Mouse (Mus musculus): ENCODE results near the gene Prss37. TPM values are rescaled to one million over a fixed set of nuclear protein-coding genes. Genes with fewer than 3 reads are reported as not detected.
A peak's percentile ranks its signal among the peaks of the same experiment; 100 is the strongest.

Prss37 gene
- polyA plus RNA-seq, 1 experiment = not detected

DNA sequence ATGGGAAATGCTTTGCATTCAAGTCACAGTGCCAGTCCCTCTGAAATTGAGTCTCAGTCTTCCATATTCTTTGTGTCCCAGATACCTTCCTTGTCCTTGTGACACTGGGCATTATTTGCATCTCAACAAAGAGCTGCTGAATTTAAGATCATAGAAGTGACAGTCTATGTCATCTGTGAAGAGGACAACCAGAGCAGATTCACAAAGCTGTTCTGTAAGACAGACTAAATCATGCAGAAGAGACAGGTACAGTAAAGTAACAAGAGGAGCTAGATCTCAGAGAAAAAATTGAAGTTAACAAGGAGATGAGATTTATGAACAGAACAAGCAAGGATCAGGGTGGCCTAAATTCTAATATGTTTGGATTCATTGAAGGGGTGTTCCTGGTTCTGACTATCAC lies 28.4 kb downstream of the Prss37 start, which contains the start of gene Tas2r137:
Gene Tas2r137 (plus strand): TSS at position 301 of the 400 bp plus-strand sequence.
- H3K4me2 ChIP-seq (ENCODE audit: low read depth) = no peak within 1 kb of the TSS
- TF ChIP-seq USF1 (IDR thresholded peaks at IDR 0.05; ENCODE audit: low read depth) = no peak
- no peaks in the 10 kb centered on the region for H3K27me3 ChIP-seq (ENCODE audit: control insufficient read depth, insufficient read depth, insufficient read length)
- peaks cover 4% of the 10 kb centered on the region for H3K36me3 ChIP-seq (ENCODE audit: control insufficient read depth, insufficient read depth)
- H3K79me2 ChIP-seq (ENCODE audit: control insufficient read depth, insufficient read depth) = no peaks in the 10 kb centered on the region
- H3ac ChIP-seq (ENCODE audit: control insufficient read depth, insufficient read length) = no peak within 1 kb of the TSS
- H3K4me3 ChIP-seq = no peak within 1 kb of the TSS

DNA sequence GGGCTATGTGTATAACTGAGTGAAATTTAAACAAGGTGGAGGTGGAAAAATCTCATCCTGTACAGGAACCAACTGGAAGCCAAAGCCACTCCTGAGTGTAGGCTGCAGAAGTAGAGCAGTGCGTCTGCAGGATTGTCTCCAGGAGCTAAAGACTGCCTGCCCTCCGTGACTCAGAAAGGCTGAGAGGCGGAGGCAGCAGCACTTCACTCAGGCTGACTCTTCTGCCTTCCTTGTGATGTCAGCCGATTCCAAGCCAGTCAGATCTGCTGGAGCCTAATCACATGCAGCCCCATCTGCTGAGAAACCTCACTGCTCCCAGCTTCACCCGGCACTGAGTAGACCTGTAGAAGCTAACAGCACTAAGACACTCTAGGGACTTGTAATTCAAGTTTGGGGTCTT lies 37.0 kb downstream of the Prss37 start:
- H3K36me3 ChIP-seq (ENCODE audit: control insufficient read depth, insufficient read depth) = peaks cover 59% of the 10 kb centered on the region
- H3K4me3 ChIP-seq = no peak overlapping the region
- no peak overlapping the region for H3ac ChIP-seq (ENCODE audit: control insufficient read depth, insufficient read length)
- H3K4me2 ChIP-seq (ENCODE audit: low read depth) = no peak overlapping the region
- H3K79me2 ChIP-seq (ENCODE audit: control insufficient read depth, insufficient read depth) = no peaks in the 10 kb centered on the region
- H3K27me3 ChIP-seq (ENCODE audit: control insufficient read depth, insufficient read depth, insufficient read length) = no peaks in the 10 kb centered on the region
- no peak for TF ChIP-seq SRF (IDR thresholded peaks at IDR 0.05; ENCODE audit: control insufficient read depth, insufficient read length, low read depth)
- no peak for TF ChIP-seq TCF3 (IDR thresholded peaks at IDR 0.05; ENCODE audit: insufficient read length, low read depth)
- no peak for TF ChIP-seq CEBPB (IDR thresholded peaks at IDR 0.05; ENCODE audit: insufficient read depth, poor library complexity, severe bottlenecking)
- TF ChIP-seq MAX (IDR thresholded peaks at IDR 0.05; ENCODE audit: low read depth) = no peak
- no peak for TF ChIP-seq REST (IDR thresholded peaks at IDR 0.05; ENCODE audit: insufficient read depth, insufficient read length)

DNA sequence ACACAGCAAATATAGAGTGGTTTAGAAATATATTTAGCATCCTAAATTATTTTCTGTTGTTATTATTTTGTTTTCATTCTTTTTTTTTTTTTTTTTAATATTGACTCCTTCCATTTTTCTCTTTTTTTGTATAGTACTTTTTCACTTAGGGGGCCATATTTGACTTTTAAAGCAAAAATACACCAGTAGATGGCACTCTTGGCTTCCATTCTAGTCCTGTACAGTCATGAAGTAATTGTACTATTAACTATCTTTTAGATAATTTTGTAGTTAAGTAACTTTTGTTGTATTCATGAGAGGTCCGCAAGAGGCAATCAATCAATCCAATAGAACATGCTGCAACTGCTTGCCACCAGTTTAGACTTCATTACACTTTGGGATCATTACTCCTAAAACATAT lies 39.6 kb downstream of the Prss37 start:
- Histone ChIP-seq H3K79me2 (ENCODE audit: control insufficient read depth, insufficient read depth) (no peaks in the 10 kb centered on the region), H3K36me3 (ENCODE audit: control insufficient read depth, insufficient read depth) (peaks cover 76% of the 10 kb centered on the region), H3ac (ENCODE audit: control insufficient read depth, insufficient read length) (no peak overlapping the region), H3K4me3 (no peak overlapping the region), H3K4me2 (ENCODE audit: low read depth) (no peak overlapping the region), H3K27me3 (ENCODE audit: control insufficient read depth, insufficient read depth, insufficient read length) (no peaks in the 10 kb centered on the region)
- TF ChIP-seq TCF3 (IDR thresholded peaks at IDR 0.05; ENCODE audit: insufficient read length, low read depth) (no peak), TCF12 (IDR thresholded peaks at IDR 0.05; ENCODE audit: insufficient read depth, poor library complexity, severe bottlenecking) (no peak), MYOG (IDR thresholded peaks at IDR 0.05; ENCODE audit: control insufficient read depth in 1 of 3, insufficient read depth in 1 of 3, insufficient read length in 2 of 3, low read depth in 2 of 3) (no peak), POLR2AphosphoS2 (IDR thresholded peaks at IDR 0.05; ENCODE audit: insufficient read length, low read depth) (no peak), REST (IDR thresholded peaks at IDR 0.05; ENCODE audit: insufficient read depth, insufficient read length) (no peak), MYOD1 (IDR thresholded peaks at IDR 0.05; ENCODE audit: control insufficient read depth in 1 of 3, insufficient read length in 2 of 3, low read depth in 2 of 3) (no peak), SRF (IDR thresholded peaks at IDR 0.05; ENCODE audit: control insufficient read depth, insufficient read length, low read depth) (no peak), POLR2A (IDR thresholded peaks at IDR 0.05; ENCODE audit: insufficient read length, low read depth) (no peak), MAX (IDR thresholded peaks at IDR 0.05; ENCODE audit: low read depth) (no peak), USF1 (IDR thresholded peaks at IDR 0.05; ENCODE audit: low read depth) (no peak), E2F4 (IDR thresholded peaks at IDR 0.05; ENCODE audit: insufficient read depth) (no peak), CEBPB (IDR thresholded peaks at IDR 0.05; ENCODE audit: insufficient read depth, poor library complexity, severe bottlenecking) (no peak)

DNA sequence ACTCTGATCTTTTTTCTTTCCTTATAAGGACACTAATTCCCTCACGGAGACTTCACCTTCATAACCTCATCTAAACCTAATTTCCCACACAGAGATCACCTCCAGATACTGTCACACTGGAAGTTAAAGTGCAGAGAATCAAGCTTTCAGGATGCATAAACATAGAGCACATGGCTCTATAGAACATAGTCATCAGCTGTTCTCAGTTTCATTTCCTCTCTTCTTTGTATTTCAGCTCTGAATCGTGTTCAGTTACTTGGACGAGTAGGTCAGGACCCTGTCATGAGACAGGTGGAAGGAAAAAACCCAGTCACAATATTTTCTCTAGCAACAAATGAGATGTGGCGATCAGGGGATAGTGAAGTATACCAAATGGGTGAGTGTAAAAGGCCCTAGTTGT lies 43.2 kb downstream of the Prss37 start:
- Histone ChIP-seq H3ac (ENCODE audit: control insufficient read depth, insufficient read length) (no peak overlapping the region), H3K79me2 (ENCODE audit: control insufficient read depth, insufficient read depth) (peaks cover 20% of the 10 kb centered on the region), H3K27me3 (ENCODE audit: control insufficient read depth, insufficient read depth, insufficient read length) (no peaks in the 10 kb centered on the region), H3K36me3 (ENCODE audit: control insufficient read depth, insufficient read depth) (peaks cover 53% of the 10 kb centered on the region), H3K4me2 (ENCODE audit: low read depth) (no peak overlapping the region), H3K4me3 (no peak overlapping the region)
- TF ChIP-seq REST (IDR thresholded peaks at IDR 0.05; ENCODE audit: insufficient read depth, insufficient read length) (no peak), TCF12 (IDR thresholded peaks at IDR 0.05; ENCODE audit: insufficient read depth, poor library complexity, severe bottlenecking) (no peak), CEBPB (IDR thresholded peaks at IDR 0.05; ENCODE audit: insufficient read depth, poor library complexity, severe bottlenecking) (no peak), E2F4 (IDR thresholded peaks at IDR 0.05; ENCODE audit: insufficient read depth) (no peak), SRF (IDR thresholded peaks at IDR 0.05; ENCODE audit: control insufficient read depth, insufficient read length, low read depth) (no peak), MAX (IDR thresholded peaks at IDR 0.05; ENCODE audit: low read depth) (no peak), MYOG (IDR thresholded peaks at IDR 0.05; ENCODE audit: control insufficient read depth in 1 of 3, insufficient read depth in 1 of 3, insufficient read length in 2 of 3, low read depth in 2 of 3) (no peak)

DNA sequence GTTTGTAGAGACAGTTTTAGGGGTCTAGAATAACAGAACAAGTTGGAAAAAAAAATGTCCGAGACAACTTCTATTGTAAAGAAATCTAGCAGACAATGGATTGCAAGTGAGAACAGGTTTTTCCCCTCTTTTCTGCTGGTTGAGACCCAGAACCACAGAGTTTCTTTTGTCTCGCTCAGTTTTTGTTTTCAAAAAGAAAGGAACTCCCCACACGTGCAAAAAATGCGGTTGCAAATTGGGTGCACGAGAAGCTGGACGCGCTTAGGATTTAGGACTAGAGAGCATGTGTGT lies 47.6 kb downstream of the Prss37 start:
- H3K4me2 ChIP-seq (ENCODE audit: low read depth) = peak overlapping the region; percentile 95
- H3K27me3 ChIP-seq (ENCODE audit: control insufficient read depth, insufficient read depth, insufficient read length) = no peaks in the 10 kb centered on the region
- H3K4me3 ChIP-seq = peak overlapping the region; percentile 60
- peaks cover 28% of the 10 kb centered on the region for H3K36me3 ChIP-seq (ENCODE audit: control insufficient read depth, insufficient read depth)
- peaks cover 20% of the 10 kb centered on the region for H3K79me2 ChIP-seq (ENCODE audit: control insufficient read depth, insufficient read depth)
- TF ChIP-seq SRF (IDR thresholded peaks at IDR 0.05; ENCODE audit: control insufficient read depth, insufficient read length, low read depth) (no peak), POLR2A (IDR thresholded peaks at IDR 0.05; ENCODE audit: insufficient read length, low read depth) (no peak), REST (IDR thresholded peaks at IDR 0.05; ENCODE audit: insufficient read depth, insufficient read length) (no peak), MYOG (IDR thresholded peaks at IDR 0.05; ENCODE audit: control insufficient read depth in 1 of 3, insufficient read depth in 1 of 3, insufficient read length in 2 of 3, low read depth in 2 of 3) (no peak), CEBPB (IDR thresholded peaks at IDR 0.05; ENCODE audit: insufficient read depth, poor library complexity, severe bottlenecking) (no peak), MYOD1 (IDR thresholded peaks at IDR 0.05; ENCODE audit: control insufficient read depth in 1 of 3, insufficient read length in 2 of 3, low read depth in 2 of 3) (no peak), POLR2AphosphoS2 (IDR thresholded peaks at IDR 0.05; ENCODE audit: insufficient read length, low read depth) (no peak), TCF12 (IDR thresholded peaks at IDR 0.05; ENCODE audit: insufficient read depth, poor library complexity, severe bottlenecking) (no peak), MAX (IDR thresholded peaks at IDR 0.05; ENCODE audit: low read depth) (no peak), USF1 (IDR thresholded peaks at IDR 0.05; ENCODE audit: low read depth) (no peak), TCF3 (IDR thresholded peaks at IDR 0.05; ENCODE audit: insufficient read length, low read depth) (no peak), E2F4 (IDR thresholded peaks at IDR 0.05; ENCODE audit: insufficient read depth) (no peak)
- H3ac ChIP-seq (ENCODE audit: control insufficient read depth, insufficient read length) = peak overlapping the region; percentile 50

All from myocyte (in vitro differentiated cells).